Mouse (Mus musculus) MN1 (cell line): ENCODE data around the gene Zfp366.
"Not testable (repeated sequence)": the region's sequence is repeated elsewhere in the genome, so short reads cannot be mapped to it uniquely, and the experiment has no call there.

Source experiments
- DNase-seq: peaks from one replicate; pipeline ENCODE4 v3.0.0-alpha.2; 2016; ENCODE audit warnings: low spot score

Gene Zfp366

GRCm38 (mm10) chr13:99184155-99184886 lies at the start of gene Zfp366:
Zfp366 (plus strand) TSS chr13:99184823.
- no peak for DNase-seq

DNA sequence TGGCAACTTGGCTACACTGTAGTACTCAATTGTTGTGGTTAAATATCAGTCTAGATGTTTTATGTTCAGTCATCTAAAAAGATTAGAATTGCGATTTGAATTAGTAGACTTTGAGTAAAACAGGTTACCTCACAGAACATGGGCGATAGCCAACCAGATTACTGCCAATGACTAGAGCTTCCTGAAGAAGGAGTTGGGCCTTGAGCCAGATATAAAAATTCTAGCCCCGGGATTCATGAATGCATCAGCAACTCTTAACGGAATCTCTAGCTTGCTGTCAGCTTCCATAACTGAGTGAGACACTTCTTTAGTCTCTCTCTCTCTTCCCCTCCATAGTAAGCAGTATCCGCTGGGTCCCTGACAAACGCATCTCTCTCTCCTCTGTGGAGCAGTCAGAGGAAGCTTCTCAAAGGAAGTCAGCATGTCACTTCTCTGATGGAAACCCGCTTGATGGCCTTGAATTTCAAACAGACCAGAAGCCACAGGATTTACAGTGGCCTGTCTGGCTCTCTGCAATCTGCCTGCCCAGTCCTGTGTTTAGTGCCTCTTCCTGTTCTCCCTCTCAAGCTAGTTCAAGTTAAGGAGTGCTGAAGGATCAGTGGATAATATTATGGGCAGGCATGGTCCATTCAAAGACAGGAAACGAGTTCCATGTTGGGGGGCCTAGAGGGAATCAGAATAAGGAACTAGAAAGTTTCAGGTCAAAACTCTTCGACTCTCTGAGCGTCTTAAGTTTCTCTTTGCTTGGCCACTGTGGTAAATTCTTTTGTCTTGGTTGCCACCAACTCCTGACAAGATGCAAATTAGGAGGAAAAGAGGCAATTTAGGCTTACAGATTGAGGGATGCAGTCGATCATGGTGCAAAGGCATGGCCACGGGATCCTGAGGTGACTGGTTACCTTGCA lies 46.0 kb upstream of the Zfp366 start:
- DNase-seq: no peak

- DNase-seq: no peak
These were observed 38.2 kb upstream of the Zfp366 start for GRCm38 (mm10) chr13:99146355-99146871.

DNA sequence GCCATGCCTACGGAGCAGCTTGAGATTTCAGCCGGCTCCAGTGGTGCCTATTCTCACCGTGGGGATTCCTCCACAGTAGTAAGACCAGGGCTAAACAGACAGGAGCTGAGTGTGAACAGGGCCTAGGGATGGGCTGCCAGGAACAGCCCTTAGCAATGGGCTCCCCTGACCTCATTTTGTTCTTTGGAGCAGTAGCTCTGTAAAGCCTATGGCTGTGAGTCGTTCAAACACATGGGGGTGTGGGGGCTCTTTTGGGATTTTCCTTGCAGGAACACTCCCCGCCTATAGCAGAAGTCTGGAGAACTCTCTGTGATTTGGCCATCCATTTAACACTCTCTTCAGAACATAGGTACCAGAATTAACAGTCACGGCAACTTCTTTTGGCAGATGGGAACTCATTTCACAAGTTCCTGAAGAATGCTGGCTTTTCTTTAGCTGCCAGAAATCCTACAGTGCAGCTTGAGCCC lies 36.9 kb upstream of the Zfp366 start:
- no peak for DNase-seq

DNA sequence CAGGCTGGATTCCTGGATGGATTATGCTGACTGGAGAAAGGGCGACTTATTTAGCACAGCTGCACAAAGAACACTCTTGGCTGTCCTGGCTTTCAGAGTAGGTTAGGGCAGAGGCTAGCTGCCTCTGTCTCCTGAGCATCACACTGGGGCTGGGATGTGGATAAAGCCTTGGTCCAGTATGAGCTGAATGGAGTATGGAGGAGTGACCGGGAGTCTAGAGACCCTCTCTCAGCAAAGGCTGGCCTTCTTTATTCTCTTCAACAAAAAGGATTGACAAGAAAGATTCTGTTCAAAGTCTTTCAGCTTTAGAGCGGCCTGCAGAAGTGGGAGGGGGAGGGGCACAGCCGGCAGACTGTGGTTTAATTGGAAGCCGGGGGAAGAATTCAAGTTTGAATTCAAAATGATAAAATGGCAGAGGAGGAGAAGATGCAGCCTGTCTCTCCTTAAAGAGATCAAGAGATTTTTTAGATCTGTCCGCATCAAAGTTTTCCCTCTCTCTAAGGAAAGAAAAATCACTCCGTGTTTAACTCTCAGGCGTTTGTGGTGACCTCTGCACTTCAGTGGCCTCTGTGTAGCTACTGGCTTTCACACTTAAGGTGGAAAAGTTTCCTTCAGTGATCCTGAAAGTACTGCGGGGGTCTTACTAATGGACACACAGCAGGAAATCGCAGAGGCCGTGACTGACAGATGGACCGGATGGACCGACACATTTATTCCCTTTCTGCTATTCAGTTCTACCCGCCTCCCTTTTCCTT lies 34.9 kb upstream of the Zfp366 start:
- no peak for DNase-seq

GRCm38 (mm10) chr13:99150626-99151025 lies 34.0 kb upstream of the Zfp366 start:
- DNase-seq: no peak

GRCm38 (mm10) chr13:99151121-99151520 lies 33.5 kb upstream of the Zfp366 start:
- DNase-seq: no peak

- DNase-seq: peak; percentile 34
These were observed 32.2 kb upstream of the Zfp366 start for GRCm38 (mm10) chr13:99152305-99152930.

GRCm38 (mm10) chr13:99157709-99158108 lies 26.9 kb upstream of the Zfp366 start:
- no peak for DNase-seq

DNA sequence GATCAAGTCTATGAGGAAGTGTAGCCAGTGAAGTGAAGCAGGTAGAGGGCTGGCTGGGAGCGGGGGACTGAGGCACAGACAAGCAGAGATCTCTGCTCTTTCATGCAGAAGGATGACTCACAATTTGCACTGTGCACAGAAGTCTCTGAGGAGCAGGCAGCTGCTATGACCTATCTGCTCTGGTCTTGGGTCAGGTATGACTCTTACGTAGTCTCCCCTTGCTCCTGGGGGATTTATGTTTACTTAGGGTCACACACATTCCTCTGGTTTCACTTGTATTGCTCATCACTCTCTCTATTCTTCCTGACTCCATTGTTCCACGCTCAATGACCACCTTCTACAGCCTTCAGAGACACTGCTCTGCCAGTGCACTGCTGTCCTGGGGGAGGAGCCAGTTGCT lies 25.9 kb upstream of the Zfp366 start:
- DNase-seq: no peak

DNA sequence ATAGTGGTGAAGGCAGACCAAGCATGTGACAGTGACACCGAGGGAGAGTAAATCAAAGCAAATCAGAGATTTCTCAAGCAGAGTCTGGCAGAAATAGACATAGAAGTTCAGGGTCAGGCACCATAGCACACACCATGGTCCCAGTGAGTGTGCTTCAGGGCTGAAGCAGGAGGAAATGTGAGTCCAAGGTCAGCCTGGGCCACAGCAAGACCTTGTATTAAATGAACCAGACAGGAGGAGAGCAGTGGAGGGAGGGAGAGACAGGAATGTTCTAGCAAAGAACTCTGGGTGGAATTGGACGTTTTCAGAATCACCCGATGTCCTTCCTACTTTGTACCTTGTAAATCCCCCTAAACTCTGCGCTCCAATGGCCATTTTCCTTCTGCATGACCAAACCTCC lies 21.6 kb upstream of the Zfp366 start:
- DNase-seq: no peak

GRCm38 (mm10) chr13:99163521-99164359 lies 20.9 kb upstream of the Zfp366 start:
- DNase-seq: no peak

DNA sequence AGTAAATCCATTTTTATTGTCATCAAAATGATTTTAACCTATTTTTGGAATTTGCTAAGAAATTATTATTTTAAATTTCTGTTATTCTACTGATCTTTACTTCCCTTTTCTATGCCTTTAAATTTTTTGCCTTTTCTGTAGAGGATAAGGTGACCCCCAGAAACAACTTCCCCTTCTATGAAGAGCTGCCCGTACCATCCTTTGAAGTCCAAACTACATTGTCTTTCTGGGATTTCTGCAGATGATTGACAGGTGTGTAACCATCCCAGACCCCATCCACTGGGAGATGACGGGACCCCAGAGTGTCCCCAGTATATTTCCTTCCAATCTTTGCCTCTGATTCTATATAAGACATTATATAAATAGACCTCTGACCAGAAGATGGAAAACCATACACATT lies 20.3 kb upstream of the Zfp366 start:
- DNase-seq: no peak

DNA sequence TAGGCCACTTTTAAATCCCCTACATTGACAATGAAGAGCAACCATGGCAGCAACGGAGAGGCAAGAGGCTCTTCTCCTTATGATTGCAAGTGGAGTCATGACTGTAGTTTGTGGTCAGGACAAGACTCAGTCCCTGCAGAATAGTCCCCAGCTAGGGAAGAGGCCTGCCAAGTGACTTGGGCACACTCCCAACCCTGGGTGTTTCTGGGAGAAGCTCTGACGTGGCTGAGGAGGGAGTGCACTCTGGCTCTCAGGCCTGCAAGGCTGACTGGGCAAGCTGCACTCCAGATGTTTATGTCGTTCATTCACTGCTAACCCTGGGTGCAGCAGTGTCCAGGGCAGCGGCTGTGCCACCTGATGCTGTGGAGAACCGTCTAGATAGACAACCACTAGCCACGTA lies 15.2 kb upstream of the Zfp366 start:
- DNase-seq: no peak

DNA sequence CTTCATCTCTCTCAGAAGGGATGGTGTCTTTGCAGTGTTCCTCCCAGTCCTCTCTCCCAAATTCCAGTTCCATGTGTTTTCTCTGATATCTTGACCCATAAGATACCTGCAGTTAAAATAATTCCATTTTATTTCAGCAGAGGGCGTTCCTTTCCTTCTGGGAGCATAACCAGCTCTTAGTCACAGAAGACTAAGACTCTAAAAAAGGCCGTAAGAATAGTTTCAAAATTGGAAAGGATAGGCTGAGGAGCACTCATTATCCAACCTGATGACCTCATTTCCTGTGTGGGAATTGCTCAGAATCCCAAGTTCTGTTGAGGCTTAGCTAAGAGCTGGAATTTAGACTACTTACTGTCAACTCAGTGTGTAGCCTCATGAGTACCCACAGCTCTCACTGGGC lies 14.3 kb upstream of the Zfp366 start:
- DNase-seq: peak; percentile 51

DNA sequence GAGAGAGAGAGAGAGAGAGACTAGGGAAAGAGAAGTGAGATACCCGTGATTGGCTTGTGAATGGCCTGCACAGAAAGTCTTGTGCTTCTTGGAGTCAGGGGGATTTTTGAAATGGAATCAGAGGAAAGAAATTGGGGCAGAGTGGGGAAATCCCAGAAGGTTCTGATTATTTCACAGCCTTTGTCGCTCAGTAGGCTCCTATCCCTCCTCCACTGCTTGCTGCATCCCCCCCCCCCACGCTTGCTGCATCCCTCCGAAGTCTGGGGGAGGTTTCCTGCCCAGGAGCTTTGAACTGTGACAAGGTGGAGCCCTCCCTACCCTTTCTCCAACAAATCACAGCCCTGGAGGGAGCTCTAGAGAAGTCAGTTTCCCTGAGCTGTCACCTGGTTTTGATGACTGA lies 10.8 kb upstream of the Zfp366 start:
- DNase-seq: no peak

DNA sequence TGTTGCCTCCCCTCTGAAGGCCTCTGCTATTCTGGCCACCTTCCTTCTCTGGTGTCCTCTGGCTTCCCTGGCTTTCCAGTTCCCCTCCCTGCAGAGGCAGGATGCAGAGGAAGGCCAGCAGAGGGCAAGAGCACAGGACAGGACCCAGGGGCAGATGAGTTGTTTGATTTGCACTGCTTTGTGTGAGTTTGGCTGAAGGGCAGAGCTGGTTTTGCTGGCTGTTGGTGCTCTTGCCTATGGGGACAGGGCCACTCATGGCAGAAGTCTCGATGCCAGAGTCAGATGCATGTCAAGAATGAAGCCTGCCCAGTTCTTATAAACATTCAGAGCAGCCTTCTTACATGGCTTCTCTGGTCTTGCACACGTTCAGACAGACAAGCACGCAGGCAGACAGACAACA lies 1.8 kb upstream of the Zfp366 start:
- DNase-seq: not testable (repeated sequence)

DNA sequence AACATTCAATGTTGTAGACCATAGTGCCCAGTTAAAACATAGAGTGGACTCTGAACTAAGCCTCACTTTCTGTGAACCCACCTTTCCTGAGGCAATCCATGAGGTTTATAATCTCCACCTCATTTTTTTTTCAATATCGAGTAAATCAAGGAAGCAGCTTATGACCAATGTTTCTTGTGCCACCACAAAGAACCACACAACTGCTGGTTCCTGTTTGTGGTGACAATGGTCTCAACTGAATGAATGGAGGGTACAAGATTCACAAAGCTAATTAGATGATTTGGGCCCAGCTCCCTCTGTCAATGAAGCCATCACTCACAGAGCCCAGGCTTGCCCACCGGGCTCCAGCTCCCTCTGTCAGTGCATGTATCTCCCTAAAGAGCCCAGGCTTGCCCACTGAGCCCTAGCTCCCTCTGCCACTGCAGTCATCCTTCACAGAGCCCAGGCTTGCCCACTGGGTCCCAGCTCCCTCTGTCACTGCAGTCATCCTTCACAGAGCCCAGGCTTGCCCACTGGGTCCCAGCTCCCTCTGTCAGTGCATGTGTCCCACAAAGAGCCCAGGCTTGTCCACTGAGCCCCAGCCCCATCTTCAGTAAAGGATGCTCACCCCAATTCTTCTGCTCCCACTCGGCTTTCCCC lies 1.2 kb upstream of the Zfp366 start:
- no peak for DNase-seq

- no peak for DNase-seq
These were observed 950 bp downstream of the Zfp366 start for GRCm38 (mm10) chr13:99185573-99185972.

DNA sequence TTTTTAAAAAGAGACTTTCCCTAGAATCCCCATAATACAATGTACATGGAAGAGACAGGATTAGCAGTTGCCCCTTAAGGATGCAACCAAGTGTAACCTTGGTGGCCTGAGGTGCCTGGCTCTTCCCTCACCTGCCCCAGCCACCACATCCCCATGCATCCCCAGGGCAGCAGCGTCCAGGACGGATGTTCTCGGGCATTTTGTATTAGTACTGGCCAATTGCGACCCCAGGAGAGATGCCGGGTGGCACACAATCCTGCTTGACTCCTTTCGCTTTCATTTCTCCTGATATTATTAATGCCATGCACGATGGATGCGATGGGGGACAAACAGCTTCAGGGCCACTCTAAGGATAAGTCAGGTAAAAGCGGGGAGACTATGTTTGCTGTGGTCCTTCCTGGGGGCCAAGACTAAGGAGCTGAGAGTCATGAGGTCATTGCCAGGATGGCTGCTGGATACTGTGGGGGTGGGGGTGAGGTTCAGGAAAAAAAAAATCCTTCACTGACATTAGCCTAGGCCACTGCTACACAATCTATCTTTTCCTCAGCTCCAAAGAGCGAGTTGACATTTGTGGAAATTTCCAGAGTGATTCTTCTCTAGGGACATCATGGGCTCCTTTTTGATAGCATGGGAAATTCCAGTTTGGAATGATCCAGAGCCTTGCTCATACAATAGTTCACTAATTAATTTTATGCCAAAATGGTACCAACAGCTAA lies 1.7 kb downstream of the Zfp366 start:
- DNase-seq: no peak
